17 mouse cellular contexts compared by ENCODE assay signal in the genomic region with DNA sequence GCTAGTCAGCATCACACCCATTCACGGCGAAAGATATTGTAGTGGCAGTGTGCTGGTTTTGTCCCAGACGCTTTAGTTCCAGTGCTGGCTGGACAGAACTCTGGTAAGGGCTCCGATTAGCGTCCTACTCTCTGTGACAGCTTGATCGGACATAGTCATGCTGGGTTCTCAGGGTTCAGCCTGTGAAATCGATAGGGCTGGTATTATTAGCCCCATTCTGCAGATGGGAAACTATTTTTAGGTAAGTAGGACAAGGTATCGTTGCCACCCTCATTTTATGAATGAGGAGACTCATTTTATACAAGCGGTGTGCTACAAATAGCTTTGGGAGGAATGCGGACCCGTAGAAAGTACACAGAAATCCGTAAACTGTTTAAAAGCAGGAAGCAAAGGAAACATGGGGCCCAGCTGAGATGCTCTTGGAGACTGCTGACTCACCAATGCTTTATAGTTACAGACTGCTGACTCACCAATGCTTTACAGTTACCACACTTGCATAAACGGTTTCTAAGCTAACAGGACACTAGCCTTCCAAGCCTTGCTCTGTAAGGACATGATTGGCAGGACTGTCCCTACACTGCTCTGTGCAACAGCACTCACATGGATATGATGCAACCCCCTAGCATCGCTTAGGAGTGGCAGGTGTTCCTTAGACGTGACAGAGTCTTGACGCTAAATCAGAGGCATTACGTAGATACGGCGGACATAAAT. TPM values are rescaled to one million over a fixed set of nuclear protein-coding genes. Genes with fewer than 3 reads are reported as not detected.
DNase-seq lines count a peak whose midpoint lies in the region; ATAC-seq and TF ChIP-seq lines count a peak whose summit lies in the region.
"Had no signal": no experiment of that assay in that cellular context is flagged by ENCODE, and none has a peak within 500 bp of the region (broad histone marks: within the 10 kb centered on the region; RNA-seq: fewer than 3 reads in every experiment).

No protein-coding gene starts in this region.

- WGBS in heart, embryonic 11.5 days (ENCODE audit: insufficient replicate concordance) = 84% methylated on average over 19 of the region's 19 CpGs
- 77% methylated on average over 19 of the region's 19 CpGs for WGBS in liver, embryonic 14.5 days (ENCODE audit: insufficient replicate concordance)
- 91% methylated on average over 19 of the region's 19 CpGs for WGBS in embryonic facial prominence, embryonic 10.5 days
- 92% methylated on average over 19 of the region's 19 CpGs for WGBS in limb, embryonic 10.5 days
- 89% methylated on average over 19 of the region's 19 CpGs for WGBS in hindbrain, embryonic 13.5 days

- no peak overlapping the region for H3K4me3 ChIP-seq in heart, embryonic 11.5 days (ENCODE audit: low read depth, low read length)
- H3K4me3 ChIP-seq in liver, embryonic 14.5 days (ENCODE audit: insufficient read depth in 1 of 2, low read depth in 2 of 2, low read length in 2 of 2) = no peak overlapping the region
- H3K4me3 ChIP-seq in embryonic facial prominence, embryonic 10.5 days = no peak overlapping the region
- H3K4me3 ChIP-seq in limb, embryonic 10.5 days = no peak overlapping the region
- no peak overlapping the region for H3K4me3 ChIP-seq in hindbrain, embryonic 13.5 days
- H3K4me3 ChIP-seq: forebrain, embryonic 13.5 days; layer of hippocampus, adult 2 months had no signal

- no peak overlapping the region for H3K27ac ChIP-seq in heart, embryonic 11.5 days (ENCODE audit: low read depth, low read length)
- peak overlapping the region; percentile 47 for H3K27ac ChIP-seq in liver, embryonic 14.5 days
- H3K27ac ChIP-seq in embryonic facial prominence, embryonic 10.5 days (replicated peaks) = no peak overlapping the region
- H3K27ac ChIP-seq in limb, embryonic 10.5 days = no peak overlapping the region
- no peak overlapping the region for H3K27ac ChIP-seq in hindbrain, embryonic 13.5 days
- H3K27ac ChIP-seq: forebrain, embryonic 13.5 days; hindbrain, embryonic 14.5 days; layer of hippocampus, adult 2 months had no signal

- H3K36me3 ChIP-seq in heart, embryonic 11.5 days (ENCODE audit: control insufficient read depth, insufficient read depth, low read length) = no peaks in the 10 kb centered on the region
- no peaks in the 10 kb centered on the region for H3K36me3 ChIP-seq in liver, embryonic 14.5 days (replicated peaks; ENCODE audit: control insufficient read depth, insufficient read depth, low read depth)
- no peaks in the 10 kb centered on the region for H3K36me3 ChIP-seq in embryonic facial prominence, embryonic 10.5 days (replicated peaks)
- H3K36me3 ChIP-seq in limb, embryonic 10.5 days = no peaks in the 10 kb centered on the region
- no peaks in the 10 kb centered on the region for H3K36me3 ChIP-seq in hindbrain, embryonic 13.5 days

- DNase-seq in heart, adult 11 months = peak; percentile 65
- peak; percentile 71 for DNase-seq in 416B (ENCODE audit: low read depth)
- DNase-seq in brain, adult 2 months (ENCODE audit: low read depth, low spot score) = peak; percentile 57
- DNase-seq in liver, embryonic 14.5 days (ENCODE audit: low read depth in 3 of 3, low spot score in 3 of 3) = peak in 1 of 3 experiments; percentile 47
- DNase-seq in embryonic facial prominence, embryonic 10.5 days (ENCODE audit: low spot score) = no peak
- DNase-seq in limb, embryonic 10.5 days (ENCODE audit: low spot score) = no peak
- DNase-seq: adrenal gland, postnatal 25 days; cerebellum, adult 8-10 months; kidney, adult 9 months; lung, embryonic 14.5 days; right cerebral cortex, postnatal 14 days had no signal

- no peak overlapping the region for H3K4me2 ChIP-seq in heart, embryonic 11.5 days
- H3K4me2 ChIP-seq in liver, embryonic 14.5 days (ENCODE audit: low read depth) = 0 out of 2 replicates have a peak overlapping the region, but pooled peaks have one; percentile 18
- no peak overlapping the region for H3K4me2 ChIP-seq in hindbrain, embryonic 13.5 days
- H3K4me2 ChIP-seq: forebrain, embryonic 13.5 days; hindbrain, embryonic 14.5 days; lung, embryonic 14.5 days had no signal

- TF ChIP-seq EP300 in liver, embryonic 14.5 days (IDR thresholded peaks at IDR 0.05; ENCODE audit: low read depth) = no peak

- TF ChIP-seq CTCF in liver, embryonic 14.5 days (IDR thresholded peaks at IDR 0.05; ENCODE audit: low read depth) = no peak

- no peaks in the 10 kb centered on the region; the same call in 1 of the 2 replicates for H3K4me1 ChIP-seq in heart, embryonic 11.5 days (ENCODE audit: control insufficient read depth, insufficient read depth, low read length)
- H3K4me1 ChIP-seq in liver, embryonic 14.5 days (replicated peaks; ENCODE audit: control insufficient read depth in 2 of 2, insufficient read depth in 2 of 2, low read length in 1 of 2) = peaks cover 31 to 33% of the 10 kb centered on the region in 2 experiments
- no peaks in the 10 kb centered on the region for H3K4me1 ChIP-seq in embryonic facial prominence, embryonic 10.5 days
- H3K4me1 ChIP-seq in limb, embryonic 10.5 days = no peaks in the 10 kb centered on the region
- no peaks in the 10 kb centered on the region for H3K4me1 ChIP-seq in hindbrain, embryonic 13.5 days (replicated peaks)
- H3K4me1 ChIP-seq: forebrain, embryonic 13.5 days had no signal

- no peaks in the 10 kb centered on the region for H3K9me3 ChIP-seq in heart, embryonic 11.5 days (replicated peaks; ENCODE audit: control insufficient read depth, low read length)
- no peaks in the 10 kb centered on the region for H3K9me3 ChIP-seq in liver, embryonic 14.5 days (ENCODE audit: control insufficient read depth, low read length)
- H3K9me3 ChIP-seq in embryonic facial prominence, embryonic 10.5 days = no peaks in the 10 kb centered on the region
- H3K9me3 ChIP-seq in limb, embryonic 10.5 days (replicated peaks) = no peaks in the 10 kb centered on the region
- no peaks in the 10 kb centered on the region for H3K9me3 ChIP-seq in hindbrain, embryonic 13.5 days
- H3K9me3 ChIP-seq: forebrain, embryonic 13.5 days had no signal

- no peak for ATAC-seq in heart, embryonic 11.5 days (replicated peaks; ENCODE audit: insufficient number of reproducible peaks, low FRiP score, low TSS enrichment)
- ATAC-seq in liver, embryonic 14.5 days (ENCODE audit: insufficient read depth) = peak; percentile 36; the same call in 1 of the 2 replicates
- ATAC-seq in hindbrain, embryonic 13.5 days (ENCODE audit: low FRiP score) = no peak
- ATAC-seq: forebrain, embryonic 13.5 days; Patski had no signal

- no peak overlapping the region for H3K9ac ChIP-seq in heart, embryonic 11.5 days (ENCODE audit: low read depth, low read length)
- H3K9ac ChIP-seq in liver, embryonic 14.5 days (replicated peaks) = peak overlapping the region; percentile 31; the same call in 1 of the 2 replicates
- no peak overlapping the region for H3K9ac ChIP-seq in hindbrain, embryonic 13.5 days
- H3K9ac ChIP-seq: forebrain, embryonic 13.5 days; hindbrain, embryonic 14.5 days; lung, embryonic 14.5 days had no signal

- H3K27me3 ChIP-seq in heart, embryonic 11.5 days (ENCODE audit: control insufficient read depth, insufficient read depth, low read length) = no peaks in the 10 kb centered on the region
- no peaks in the 10 kb centered on the region for H3K27me3 ChIP-seq in liver, embryonic 14.5 days (ENCODE audit: control insufficient read depth, insufficient read depth, low read length)
- no peaks in the 10 kb centered on the region for H3K27me3 ChIP-seq in embryonic facial prominence, embryonic 10.5 days (replicated peaks; ENCODE audit: low read depth, poor library complexity, severe bottlenecking)
- no peaks in the 10 kb centered on the region for H3K27me3 ChIP-seq in limb, embryonic 10.5 days (ENCODE audit: low read depth, poor library complexity, severe bottlenecking)
- no peaks in the 10 kb centered on the region for H3K27me3 ChIP-seq in hindbrain, embryonic 13.5 days
- H3K27me3 ChIP-seq: forebrain, embryonic 13.5 days had no signal

RNA-seq across cellular contexts. Expression of gene Ppm1b, which starts 34.7 kb away (rescaled TPM):
- polyA plus RNA-seq in heart, embryonic 11.5 days (2014; fragmentation: Nextera tagmentation; extraction: Ambion mirVana) = 58.9 and 67.1 TPM in 2 replicates
- polyA plus RNA-seq in liver, embryonic 14.5 days (2012; rRNA removed) = 21.5 and 31.3 TPM in 2 replicates
- polyA plus RNA-seq in liver, embryonic 14.5 days (2014; fragmentation: Nextera tagmentation; extraction: Ambion mirVana) = 40.6 and 50.6 TPM in 2 replicates
- 60.6 and 63.2 TPM in 2 replicates for polyA plus RNA-seq in embryonic facial prominence, embryonic 10.5 days (2016; fragmentation: Nextera tagmentation; extraction: Ambion mirVana)
- 59.5 and 71.7 TPM in 2 replicates for polyA plus RNA-seq in limb, embryonic 10.5 days (2016; fragmentation: Nextera tagmentation; extraction: Ambion mirVana)
- 89.6 and 97.2 TPM in 2 replicates for polyA plus RNA-seq in hindbrain, embryonic 13.5 days (2015; fragmentation: Nextera tagmentation; extraction: Ambion mirVana)

Comparison
In these comparisons a context has a peak if more than half of its experiments do, and no peak if none do; other contexts are left out.
1. DNase-seq: peak in heart, adult 11 months (single experiment), 416B (single experiment) and brain, adult 2 months (single experiment); none in embryonic facial prominence, embryonic 10.5 days (single experiment) and limb, embryonic 10.5 days (single experiment).